ENCODE assay signal across 8 mouse cellular contexts in the genomic region with DNA sequence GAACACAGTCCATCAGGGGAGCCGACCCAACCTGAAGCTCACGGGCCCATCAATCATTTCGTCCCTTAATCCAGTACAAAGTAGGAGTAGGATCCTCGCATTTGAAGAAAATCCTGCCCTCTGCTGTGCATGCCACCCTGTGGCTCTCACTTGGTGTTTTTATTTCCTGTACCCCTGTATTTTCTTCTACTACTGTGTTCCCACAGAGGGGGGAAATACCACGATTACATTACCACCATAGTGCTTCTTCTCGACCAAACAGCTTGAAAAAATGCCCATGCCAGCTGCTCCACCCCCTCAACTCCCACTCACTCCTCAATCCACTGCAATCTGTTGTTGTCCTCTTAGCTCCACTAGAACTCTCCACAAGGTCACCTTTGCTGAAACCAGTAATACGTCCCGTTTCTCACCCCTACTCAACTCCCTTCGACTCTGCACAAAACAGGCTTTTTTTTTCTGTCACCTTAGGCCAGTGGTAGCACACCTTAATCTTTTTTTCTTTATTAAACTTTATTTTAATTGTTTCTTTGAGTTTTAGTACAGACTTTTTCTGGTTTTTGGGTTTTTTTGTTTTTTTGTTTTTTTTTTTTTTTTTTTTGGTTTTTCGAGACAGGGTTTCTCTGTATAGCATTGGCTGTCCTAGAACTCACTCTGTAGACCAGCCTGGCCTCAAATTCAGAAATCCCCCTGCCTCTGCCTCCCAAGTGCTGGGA. TPM values are rescaled to one million over a fixed set of nuclear protein-coding genes. Genes with fewer than 3 reads are reported as not detected.
A peak's percentile ranks its signal among the peaks of the same experiment; 100 is the strongest.
DNase-seq lines count a peak whose midpoint lies in the region; ATAC-seq and TF ChIP-seq lines count a peak whose summit lies in the region.

No protein-coding gene starts in this region.

- no peak for TF ChIP-seq POLR2A in spleen, adult 2 months (IDR thresholded peaks at IDR 0.05; ENCODE audit: low read depth, low read length)

- H3K4me2 ChIP-seq in heart, embryonic 11.5 days: peak overlapping the region; percentile 85
- peak overlapping the region; percentile 68 for H3K4me2 ChIP-seq in forebrain, postnatal 0 days (ENCODE audit: low read depth)
- peak overlapping the region; percentile 78 for H3K4me2 ChIP-seq in liver, postnatal 0 days (ENCODE audit: low read depth, low read length)

- no peaks in the 10 kb centered on the region for H3K9me3 ChIP-seq in heart, embryonic 11.5 days (replicated peaks; ENCODE audit: control insufficient read depth, low read length)
- H3K9me3 ChIP-seq in forebrain, postnatal 0 days (ENCODE audit: low read length): no peaks in the 10 kb centered on the region
- no peaks in the 10 kb centered on the region for H3K9me3 ChIP-seq in liver, postnatal 0 days (ENCODE audit: low read length)

- H3K27me3 ChIP-seq in heart, embryonic 11.5 days (ENCODE audit: control insufficient read depth, insufficient read depth, low read length): no peaks in the 10 kb centered on the region
- H3K27me3 ChIP-seq in spleen, adult 2 months (ENCODE audit: control insufficient read depth, insufficient read depth, low read length): no peaks in the 10 kb centered on the region
- H3K27me3 ChIP-seq in forebrain, postnatal 0 days (ENCODE audit: insufficient read depth, low read length): no peaks in the 10 kb centered on the region
- H3K27me3 ChIP-seq in liver, postnatal 0 days (ENCODE audit: insufficient read depth, low read length): no peaks in the 10 kb centered on the region

- peak overlapping the region; percentile 57; the same call in 1 of the 2 replicates for H3K9ac ChIP-seq in heart, embryonic 11.5 days (ENCODE audit: low read depth, low read length)
- peak overlapping the region; percentile 96 for H3K9ac ChIP-seq in forebrain, postnatal 0 days
- no peak overlapping the region for H3K9ac ChIP-seq in liver, postnatal 0 days (replicated peaks)

- H3K4me3 ChIP-seq in heart, embryonic 11.5 days (ENCODE audit: low read depth, low read length): peak overlapping the region; percentile 95; the same call in 1 of the 2 replicates
- no peak overlapping the region for H3K4me3 ChIP-seq in spleen, adult 2 months (ENCODE audit: extremely low read depth, insufficient read depth, insufficient read length)
- peak overlapping the region; percentile 93 for H3K4me3 ChIP-seq in forebrain, postnatal 0 days (ENCODE audit: low read depth, low read length)
- peak overlapping the region; percentile 86; the same call in 1 of the 2 replicates for H3K4me3 ChIP-seq in liver, postnatal 0 days (ENCODE audit: low read depth, low read length)

- peaks cover 13% of the 10 kb centered on the region; the same call in 1 of the 2 replicates for H3K4me1 ChIP-seq in heart, embryonic 11.5 days (ENCODE audit: control insufficient read depth, insufficient read depth, low read length)
- H3K4me1 ChIP-seq in spleen, adult 2 months (ENCODE audit: control insufficient read depth, insufficient read depth, insufficient read length): peaks cover 7% of the 10 kb centered on the region; the same call in 1 of the 2 replicates
- H3K4me1 ChIP-seq in forebrain, postnatal 0 days (ENCODE audit: insufficient read depth): peaks cover 7% of the 10 kb centered on the region
- H3K4me1 ChIP-seq in liver, postnatal 0 days (ENCODE audit: insufficient read depth): peaks cover 10% of the 10 kb centered on the region

- H3K36me3 ChIP-seq in heart, embryonic 11.5 days (ENCODE audit: control insufficient read depth, insufficient read depth, low read length): peaks cover 16% of the 10 kb centered on the region
- peaks cover 14% of the 10 kb centered on the region for H3K36me3 ChIP-seq in spleen, adult 2 months (ENCODE audit: control insufficient read depth, insufficient read depth, low read length)
- H3K36me3 ChIP-seq in forebrain, postnatal 0 days (ENCODE audit: insufficient read depth): peaks cover 13% of the 10 kb centered on the region; the same call in 1 of the 2 replicates
- peaks cover 22% of the 10 kb centered on the region for H3K36me3 ChIP-seq in liver, postnatal 0 days (replicated peaks; ENCODE audit: insufficient read depth, low read length)

- WGBS in heart, embryonic 11.5 days (ENCODE audit: insufficient replicate concordance): 85% methylated on average over 10 of the region's 10 CpGs
- 64% methylated on average over 10 of the region's 10 CpGs for WGBS in spleen, adult 2 months
- 79% methylated on average over 10 of the region's 10 CpGs for WGBS in forebrain, postnatal 0 days
- 86% methylated on average over 10 of the region's 10 CpGs for WGBS in liver, postnatal 0 days (ENCODE audit: insufficient replicate concordance)

- no peak for TF ChIP-seq CTCF in spleen, adult 2 months (IDR thresholded peaks at IDR 0.05; ENCODE audit: extremely low read depth, insufficient read depth, insufficient read length, insufficient replicate concordance)
- TF ChIP-seq CTCF in forebrain, postnatal 0 days (IDR thresholded peaks at IDR 0.05; ENCODE audit: low read depth): peak; percentile 30; the same call in 1 of the 2 replicates
- TF ChIP-seq CTCF in liver, postnatal 0 days (IDR thresholded peaks at IDR 0.05; ENCODE audit: low read depth): no peak

- no peak for DNase-seq in heart, adult 11 months
- no peak for DNase-seq in spleen, adult 2 months (ENCODE audit: low read depth in 1 of 2, low spot score in 2 of 2)
- DNase-seq in spleen, postnatal 36 days (ENCODE audit: low spot score in 2 of 2): no peak
- DNase-seq in forebrain, postnatal 0 days: peak; percentile 22
- DNase-seq in liver, postnatal 0 days: no peak
- peak; percentile 42 for DNase-seq in thymus, postnatal 14 days
- no peak for DNase-seq in cerebellum, adult 18-20 months

- peak overlapping the region; percentile 100 for H3K27ac ChIP-seq in heart, embryonic 11.5 days (ENCODE audit: low read depth, low read length)
- H3K27ac ChIP-seq in spleen, adult 2 months (ENCODE audit: insufficient read depth, low read length): peak overlapping the region; percentile 98
- H3K27ac ChIP-seq in forebrain, postnatal 0 days (ENCODE audit: low read depth, low read length): peak overlapping the region; percentile 100
- peak overlapping the region; percentile 99 for H3K27ac ChIP-seq in liver, postnatal 0 days (ENCODE audit: low read depth)

- ATAC-seq in heart, embryonic 11.5 days (replicated peaks; ENCODE audit: insufficient number of reproducible peaks, low FRiP score, low TSS enrichment): no peak
- no peak for ATAC-seq in forebrain, postnatal 0 days
- ATAC-seq in liver, postnatal 0 days: no peak

- no peak for TF ChIP-seq EP300 in liver, postnatal 0 days (IDR thresholded peaks at IDR 0.05; ENCODE audit: low read depth)

RNA-seq across cellular contexts. Expression of a gene that starts 0.9 kb away (rescaled TPM):
- polyA plus RNA-seq in heart, embryonic 11.5 days (2014; fragmentation: Nextera tagmentation; extraction: Ambion mirVana): 702 and 712 TPM in 2 replicates
- polyA plus RNA-seq in spleen, adult 2 months (2012; rRNA removed): 25.8 and 28.3 TPM in 2 replicates
- total RNA-seq in forebrain, postnatal 0 days (2014; rRNA removed): 795 and 821 TPM in 2 replicates
- polyA plus RNA-seq in forebrain, postnatal 0 days (2015; fragmentation: Nextera tagmentation; extraction: Ambion mirVana): 1,185 and 1,251 TPM in 2 replicates
- 281 and 283 TPM in 2 replicates for polyA plus RNA-seq in liver, postnatal 0 days (2015; fragmentation: Nextera tagmentation; extraction: Ambion mirVana)

RNA-seq across cellular contexts. Expression of a gene that starts 22.8 kb away (rescaled TPM):
- 434 and 457 TPM in 2 replicates for polyA plus RNA-seq in heart, embryonic 11.5 days (2014; fragmentation: Nextera tagmentation; extraction: Ambion mirVana)
- polyA plus RNA-seq in spleen, adult 2 months (2012; rRNA removed): 178 and 269 TPM in 2 replicates
- total RNA-seq in forebrain, postnatal 0 days (2014; rRNA removed): 1,009 and 1,140 TPM in 2 replicates
- 1,672 and 1,955 TPM in 2 replicates for polyA plus RNA-seq in forebrain, postnatal 0 days (2015; fragmentation: Nextera tagmentation; extraction: Ambion mirVana)
- polyA plus RNA-seq in liver, postnatal 0 days (2015; fragmentation: Nextera tagmentation; extraction: Ambion mirVana): 114 and 117 TPM in 2 replicates

RNA-seq across cellular contexts. Expression of a gene that starts 27.2 kb away (rescaled TPM):
- 131 and 133 TPM in 2 replicates for polyA plus RNA-seq in heart, embryonic 11.5 days (2014; fragmentation: Nextera tagmentation; extraction: Ambion mirVana)
- 41.4 and 42.4 TPM in 2 replicates for polyA plus RNA-seq in spleen, adult 2 months (2012; rRNA removed)
- 62.6 and 90.3 TPM in 2 replicates for total RNA-seq in forebrain, postnatal 0 days (2014; rRNA removed)
- polyA plus RNA-seq in forebrain, postnatal 0 days (2015; fragmentation: Nextera tagmentation; extraction: Ambion mirVana): 66.2 and 78.7 TPM in 2 replicates
- polyA plus RNA-seq in liver, postnatal 0 days (2015; fragmentation: Nextera tagmentation; extraction: Ambion mirVana): 41.8 and 46.0 TPM in 2 replicates

RNA-seq across cellular contexts. Expression of a gene that starts 45.4 kb away (rescaled TPM):
- 70.5 and 76.3 TPM in 2 replicates for polyA plus RNA-seq in heart, embryonic 11.5 days (2014; fragmentation: Nextera tagmentation; extraction: Ambion mirVana)
- 59.1 and 73.6 TPM in 2 replicates for polyA plus RNA-seq in spleen, adult 2 months (2012; rRNA removed)
- total RNA-seq in forebrain, postnatal 0 days (2014; rRNA removed): 59.6 and 84.6 TPM in 2 replicates
- polyA plus RNA-seq in forebrain, postnatal 0 days (2015; fragmentation: Nextera tagmentation; extraction: Ambion mirVana): 136 and 143 TPM in 2 replicates
- polyA plus RNA-seq in liver, postnatal 0 days (2015; fragmentation: Nextera tagmentation; extraction: Ambion mirVana): 46.5 and 48.3 TPM in 2 replicates

Comparison
In these comparisons a context has a peak if more than half of its experiments do, and no peak if none do; other contexts are left out.
1. DNase-seq: peak in forebrain, postnatal 0 days (single experiment) and thymus, postnatal 14 days (single experiment); none in heart, adult 11 months (single experiment), spleen, adult 2 months (0 of 2), spleen, postnatal 36 days (0 of 2), liver, postnatal 0 days (single experiment) and cerebellum, adult 18-20 months (0 of 2).
2. Peak in every context shown above with its lines, with median percentiles within 50 percentile points of each other: H3K27ac ChIP-seq and H3K4me2 ChIP-seq.